Mouse (Mus musculus) spleen, adult 2 months (tissue): Measurements from ENCODE around the gene Acadl.

ENCODE experiments used
- CTCF ChIP-seq: fragments of 200-500 bp; IDR thresholded peaks from 2 replicates; pipeline ENCODE4 v1.5.1; 2011; ENCODE audit warnings: mild to moderate bottlenecking, inconsistent platforms; ENCODE audit not compliant: insufficient read depth, insufficient read length, insufficient replicate concordance; ENCODE audit errors: extremely low read depth
- POLR2A ChIP-seq: fragments of 200-500 bp; IDR thresholded peaks from 2 replicates; pipeline ENCODE4 v1.6.1; 2011; ENCODE audit warnings: low read depth, low read length, inconsistent platforms

DNA sequence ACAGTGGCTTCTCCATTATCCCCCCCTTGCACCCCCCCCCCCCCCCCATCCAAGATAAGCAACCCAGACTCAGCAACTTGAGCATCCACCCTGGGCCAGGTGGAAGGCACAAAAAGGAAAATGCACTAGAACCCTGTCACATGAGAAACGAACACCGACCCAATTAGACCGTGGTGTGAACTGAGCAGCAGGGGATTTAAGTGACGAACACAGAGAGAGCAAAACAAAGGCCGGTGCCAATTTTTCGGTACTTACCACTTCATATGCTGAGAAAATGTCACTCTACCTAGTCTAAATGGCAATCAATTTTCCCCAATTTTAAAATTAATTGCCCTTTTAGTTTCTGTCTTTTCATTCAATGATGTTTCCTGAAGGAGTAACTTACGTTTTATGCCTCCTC lies 35.2 kb upstream of the Acadl start:
- TF ChIP-seq CTCF: no peak
- TF ChIP-seq POLR2A: no peak
